Mouse (Mus musculus) small intestine, adult 2 months (tissue): ENCODE measurements around the gene Hsd3b7. TPM values are rescaled to one million over a fixed set of nuclear protein-coding genes. Genes with fewer than 3 reads are reported as not detected.

Experiments used
- H3K27ac ChIP-seq: fragments of 200-500 bp; 2 replicates; pipeline ENCODE4 v1.5.1; 2012; ENCODE audit warnings: low read depth, low read length, control low read depth, inconsistent platforms; ENCODE audit not compliant: insufficient read depth
- H3K27me3 ChIP-seq: fragments of 200-500 bp; 2 replicates; pipeline ENCODE4 v1.6.1; 2012; ENCODE audit warnings: mild to moderate bottlenecking, moderate library complexity, low read length, inconsistent platforms; ENCODE audit not compliant: control insufficient read depth, insufficient read depth
- H3K36me3 ChIP-seq: fragments of 200-500 bp; 2 replicates; pipeline ENCODE4 v1.6.1; 2012; ENCODE audit warnings: mild to moderate bottlenecking, low read length, control low read depth, inconsistent platforms; ENCODE audit not compliant: control insufficient read depth, insufficient read depth
- H3K4me1 ChIP-seq: fragments of 200-500 bp; 2 replicates; pipeline ENCODE4 v1.6.1; 2012; ENCODE audit warnings: low read length, inconsistent platforms, mixed read lengths; ENCODE audit not compliant: control insufficient read depth, insufficient read depth, insufficient read length
- H3K4me3 ChIP-seq: fragments of 200-500 bp; 2 replicates; pipeline ENCODE4 v1.5.1; 2012; ENCODE audit warnings: low read depth, mild to moderate bottlenecking, control low read depth, inconsistent platforms, low read length, moderate library complexity
- CTCF ChIP-seq: fragments of 200-500 bp; IDR thresholded peaks from 2 replicates; pipeline ENCODE4 v1.5.1; 2012; ENCODE audit warnings: low read depth, mild to moderate bottlenecking, control low read depth, inconsistent platforms, low read length, moderate library complexity, mixed read lengths; ENCODE audit not compliant: insufficient replicate concordance, insufficient read length; ENCODE audit errors: extremely low read depth
- POLR2A ChIP-seq: fragments of 200-500 bp; IDR thresholded peaks from 2 replicates; pipeline ENCODE4 v1.6.1; 2012; ENCODE audit warnings: low read depth, mild to moderate bottlenecking, control low read depth, inconsistent platforms, low read length, moderate library complexity
- WGBS: fragments of 180-500 bp; shearing (Covaris S2); methylation state at CpG from one replicate; pipeline ENCODE4 v1.1.7; 2018; 5-methylcytosine and 5-hydroxymethylcytosine counted together
- polyA plus RNA-seq: library from polyadenylated mRNA; depleted of rRNA; stranded (reverse); fragments of >200 nt; gene quantifications from 2 replicates; pipeline ENCODE4 v1.2.3, GENCODE M21; 2012

The Hsd3b7 gene
- polyA plus RNA-seq, 1 experiment, result 45.7 TPM

- H3K4me1 ChIP-seq, result no peaks in the 10 kb centered on the region; the same call in 1 of the 2 replicates
- 13% methylated on average over 7 of the region's 7 CpGs for WGBS
- no peak overlapping the region for H3K27ac ChIP-seq
- H3K36me3 ChIP-seq, result peaks cover 27% of the 10 kb centered on the region
- H3K27me3 ChIP-seq, result no peaks in the 10 kb centered on the region
- no peak overlapping the region for H3K4me3 ChIP-seq
- TF ChIP-seq POLR2A (no peak), CTCF (peak; percentile 89; the same call in 1 of the 2 replicates)
Measured at GRCm38 (mm10) chr7:127761026-127761425, 39.4 kb upstream of the Hsd3b7 start.

- no peak overlapping the region for H3K4me3 ChIP-seq
- H3K36me3 ChIP-seq, result peaks cover 25% of the 10 kb centered on the region
- no peak overlapping the region for H3K27ac ChIP-seq
- H3K4me1 ChIP-seq, result no peaks in the 10 kb centered on the region; the same call in 1 of the 2 replicates
- TF ChIP-seq CTCF (no peak), POLR2A (no peak)
- WGBS, result 90% methylated on average over 4 of the region's 4 CpGs
- H3K27me3 ChIP-seq, result no peaks in the 10 kb centered on the region
Measured at GRCm38 (mm10) chr7:127763642-127764041, 36.8 kb upstream of the Hsd3b7 start.

- H3K4me1 ChIP-seq, result peaks cover 8% of the 10 kb centered on the region
- peaks cover 25% of the 10 kb centered on the region for H3K36me3 ChIP-seq
- WGBS, result 61% methylated on average over 2 of the region's 2 CpGs
- H3K4me3 ChIP-seq, result no peak overlapping the region
- TF ChIP-seq CTCF (no peak), POLR2A (no peak)
- no peaks in the 10 kb centered on the region for H3K27me3 ChIP-seq
- no peak overlapping the region for H3K27ac ChIP-seq
Measured at GRCm38 (mm10) chr7:127765756-127766155, 34.6 kb upstream of the Hsd3b7 start.

- H3K27me3 ChIP-seq, result no peaks in the 10 kb centered on the region
- TF ChIP-seq POLR2A (no peak), CTCF (no peak)
- H3K4me3 ChIP-seq, result no peak overlapping the region
- WGBS, result 73% methylated on average over 17 of the region's 17 CpGs
- H3K36me3 ChIP-seq, result peaks cover 25% of the 10 kb centered on the region
- no peak overlapping the region for H3K27ac ChIP-seq
- H3K4me1 ChIP-seq, result peaks cover 9% of the 10 kb centered on the region
Measured at GRCm38 (mm10) chr7:127766851-127767609, 33.4 kb upstream of the Hsd3b7 start.

GRCm38 (mm10) chr7:127767671-127768345 lies 32.6 kb upstream of the Hsd3b7 start:
- TF ChIP-seq CTCF, result no peak
- TF ChIP-seq POLR2A, result no peak
- H3K27ac ChIP-seq, result no peak overlapping the region

GRCm38 (mm10) chr7:127768346-127768996 lies 31.9 kb upstream of the Hsd3b7 start:
- no peak overlapping the region for H3K27ac ChIP-seq
- WGBS, result 69% methylated on average over 13 of the region's 13 CpGs
- H3K4me1 ChIP-seq, result peaks cover 9% of the 10 kb centered on the region
- no peak for TF ChIP-seq CTCF
- TF ChIP-seq POLR2A, result no peak
- H3K36me3 ChIP-seq, result peaks cover 19% of the 10 kb centered on the region
- no peak overlapping the region for H3K4me3 ChIP-seq
- H3K27me3 ChIP-seq, result no peaks in the 10 kb centered on the region

More at GRCm38 (mm10) chr7:127767671-127768345, 32.6 kb upstream of the Hsd3b7 start:
- H3K4me3 ChIP-seq, result no peak overlapping the region
- H3K4me1 ChIP-seq, result peaks cover 9% of the 10 kb centered on the region
- H3K36me3 ChIP-seq, result peaks cover 21% of the 10 kb centered on the region
- 95% methylated on average over 19 of the region's 19 CpGs for WGBS
- H3K27me3 ChIP-seq, result no peaks in the 10 kb centered on the region

GRCm38 (mm10) chr7:127768997-127769593 lies 31.3 kb upstream of the Hsd3b7 start:
- peaks cover 9% of the 10 kb centered on the region for H3K4me1 ChIP-seq
- peak overlapping the region; percentile 79 for H3K4me3 ChIP-seq
- WGBS, result 3% methylated on average over 16 of the region's 16 CpGs
- no peaks in the 10 kb centered on the region for H3K27me3 ChIP-seq
- no peak for TF ChIP-seq POLR2A
- no peak for TF ChIP-seq CTCF
- H3K36me3 ChIP-seq, result peaks cover 13% of the 10 kb centered on the region
- peak overlapping the region; percentile 76 for H3K27ac ChIP-seq
